Mouse (Mus musculus) gastrocnemius, postnatal 14 days (tissue): ENCODE data around the gene Marveld1. TPM values are rescaled to one million over a fixed set of nuclear protein-coding genes. Genes with fewer than 3 reads are reported as not detected.

Experiments used
- DNase-seq: peaks from one replicate; pipeline ENCODE4 v3.0.0; 2021; ENCODE audit warnings: mixed read lengths
- intact Hi-C: fragments of 180-260 bp; cut with DNase I; formaldehyde crosslinking; loops from one replicate; pipeline ENCODE4 v1.15.1; 2025; ENCODE audit warnings: low total_unique reads
- total RNA-seq, 2 experiments: library from RNA; stranded (reverse); gene quantifications; 2 replicates each; pipeline ENCODE4 v1.2.3; 2021

Gene Marveld1
- total RNA-seq, 2 experiments from 2014 or later, result 11.4 to 13.9 TPM

DNA sequence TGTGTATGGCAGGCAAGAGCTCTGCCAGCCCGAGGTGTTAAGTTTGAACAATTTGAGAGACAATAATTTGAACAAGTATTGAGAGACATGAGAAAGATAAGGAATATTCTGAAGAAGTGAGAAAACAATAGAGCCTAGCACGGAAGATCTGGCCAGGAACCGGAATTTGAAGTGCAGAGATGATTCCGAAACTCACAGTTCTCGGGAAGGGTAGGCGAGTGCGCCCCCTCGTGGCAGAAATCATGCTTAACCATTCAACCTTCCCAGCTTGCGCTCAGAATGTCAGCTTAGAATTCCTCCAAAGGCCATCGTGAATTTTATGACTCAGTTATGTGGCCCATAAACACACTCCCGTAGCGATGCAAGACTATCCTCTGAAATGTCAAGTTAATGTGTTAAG lies 18.9 kb downstream of the Marveld1 start:
- peak; percentile 86 for DNase-seq
- intact Hi-C loops, result loop anchor here (10.0 kb wide), 1 partner anchor 131 kb away; the partner anchor contains the start of gene Ankrd2

- no peak for DNase-seq
- intact Hi-C loops, result loop anchor here (10.0 kb wide), 1 partner anchor 132 kb away; the partner anchor contains the start of gene Ankrd2
Observed at GRCm38 (mm10) chr19:42166766-42167165, 19.6 kb downstream of the Marveld1 start.

- intact Hi-C loops, result loop anchor here (10.0 kb wide), 1 partner anchor 133 kb away; the partner anchor contains the start of gene Ankrd2
- no peak for DNase-seq
Observed at GRCm38 (mm10) chr19:42167489-42167888, 20.3 kb downstream of the Marveld1 start.

DNA sequence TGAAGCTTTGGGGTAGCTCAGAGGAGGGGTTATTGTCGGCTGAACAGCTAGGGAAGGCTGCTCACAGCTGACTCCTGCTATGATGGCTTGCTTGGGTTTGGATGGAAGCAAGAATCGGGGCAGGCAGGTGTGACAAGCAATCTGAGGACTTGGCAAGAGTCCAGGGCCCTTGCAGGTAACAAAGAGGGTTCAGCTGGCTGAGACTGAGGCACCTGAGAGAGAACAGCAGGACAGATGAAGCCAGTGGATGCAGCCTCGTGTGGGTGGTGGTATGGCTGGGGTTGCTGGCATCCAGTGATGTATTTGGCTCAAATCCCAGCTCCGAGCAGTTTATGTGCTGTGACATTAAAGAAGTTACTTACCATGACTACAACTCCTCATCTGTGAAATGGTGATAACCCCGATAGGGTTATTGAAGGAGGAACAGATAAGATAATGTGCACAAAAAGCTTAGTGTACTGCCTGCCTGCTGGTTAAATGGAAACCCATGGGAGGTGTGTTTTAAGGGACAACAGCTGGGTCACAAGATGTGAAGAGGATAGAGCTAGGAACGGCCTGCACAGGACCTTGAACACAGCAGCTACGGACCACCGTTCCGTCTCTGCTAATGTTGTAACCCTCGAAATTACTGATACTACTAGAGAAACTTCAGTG lies 22.2 kb downstream of the Marveld1 start:
- intact Hi-C loops, result loop anchor here (10.0 kb wide), 1 partner anchor 135 kb away; the partner anchor contains the start of gene Ankrd2
- DNase-seq, result no peak

GRCm38 (mm10) chr19:42170025-42170969 lies 23.1 kb downstream of the Marveld1 start:
- peak; percentile 89 for DNase-seq
- intact Hi-C loops, result no loop called here

DNA sequence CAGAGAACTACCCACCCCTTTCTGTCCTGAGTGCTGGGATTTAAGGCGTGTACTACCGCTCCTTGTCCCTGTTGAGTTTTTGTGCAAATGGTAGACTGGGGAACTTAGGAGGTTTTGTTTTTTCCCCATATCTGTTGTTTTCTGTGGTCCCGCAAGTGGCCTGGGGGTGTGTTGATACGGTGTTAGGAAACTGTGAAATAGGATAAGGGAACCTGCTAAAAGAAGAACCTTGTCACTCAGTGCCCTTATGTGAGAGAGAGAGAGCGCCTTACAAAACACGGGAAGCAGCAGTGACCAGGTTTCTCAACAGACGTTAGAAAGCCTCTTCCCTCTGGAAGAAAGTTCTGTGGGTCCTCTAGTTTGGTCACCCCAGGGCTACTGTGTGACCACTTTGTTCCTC lies 29.6 kb downstream of the Marveld1 start:
- DNase-seq, result no peak
- intact Hi-C loops, result no loop called here

GRCm38 (mm10) chr19:42177461-42177860 lies 30.3 kb downstream of the Marveld1 start:
- DNase-seq, result no peak
- intact Hi-C loops, result no loop called here

DNA sequence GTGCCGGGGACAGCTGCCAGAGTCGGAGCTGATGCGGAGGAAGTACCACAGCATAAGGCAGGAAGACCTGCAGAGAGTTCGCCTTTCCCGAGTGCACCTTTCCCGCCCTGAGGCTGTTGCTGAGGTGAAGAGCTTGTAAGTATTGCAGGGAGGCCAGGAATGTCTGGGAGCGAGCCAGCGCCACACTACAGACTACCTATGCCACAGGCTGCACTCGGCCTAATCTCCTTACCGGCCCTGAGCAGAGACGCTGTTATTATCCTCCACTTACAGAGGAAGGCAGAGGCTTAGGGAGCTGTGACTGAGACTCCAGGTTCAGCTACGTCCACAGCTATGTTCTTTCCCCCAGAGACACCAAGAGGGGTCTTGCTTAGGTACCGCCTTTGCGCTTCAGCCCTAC lies 32.2 kb downstream of the Marveld1 start:
- intact Hi-C loops, result no loop called here
- DNase-seq, result no peak

- no peak for DNase-seq
- intact Hi-C loops, result loop anchor here (5.0 kb wide), 1 partner anchor 690 kb away; no protein-coding TSS in a partner anchor
Observed at GRCm38 (mm10) chr19:42182673-42183072, 35.5 kb downstream of the Marveld1 start.

DNA sequence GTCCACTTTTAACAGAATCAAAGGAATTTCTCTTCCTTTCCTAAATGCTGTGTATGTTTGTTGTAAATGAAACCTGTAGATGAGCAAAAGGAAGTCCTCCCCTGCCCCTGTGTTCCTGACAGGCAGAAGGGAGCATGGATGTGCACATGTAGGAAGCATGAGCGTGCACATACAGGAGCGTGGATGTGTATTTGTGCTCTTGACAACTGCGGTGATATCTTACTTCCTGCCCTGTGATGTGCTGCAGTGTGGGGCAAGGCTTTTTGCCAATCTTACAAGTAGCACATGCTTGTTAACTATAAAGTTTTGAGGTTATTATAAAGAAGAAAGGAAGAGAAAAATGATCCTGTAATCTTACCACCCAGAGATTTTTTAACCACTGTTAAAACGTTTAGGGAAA lies 42.5 kb downstream of the Marveld1 start:
- no peak for DNase-seq
- intact Hi-C loops, result no loop called here

DNA sequence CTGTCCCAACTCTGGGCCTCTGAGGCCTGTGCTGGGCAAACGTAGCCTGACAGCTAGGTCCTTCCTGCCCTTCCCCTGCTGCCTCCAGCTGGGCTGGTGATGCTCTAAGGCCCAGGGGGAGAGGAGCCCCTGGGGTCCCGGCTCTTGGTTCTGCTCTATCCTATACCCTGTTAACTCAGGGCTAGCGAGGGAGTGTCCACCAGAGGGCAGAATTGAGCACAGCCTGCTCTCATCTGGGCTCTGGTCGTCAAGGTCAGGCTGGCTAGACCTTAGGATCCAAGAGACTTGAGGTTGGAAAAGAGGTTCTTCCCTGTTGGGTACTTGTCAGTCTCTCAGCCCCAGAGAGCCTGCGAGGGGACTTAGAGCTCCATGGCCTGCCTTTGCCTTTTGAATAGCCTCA lies 43.3 kb downstream of the Marveld1 start:
- peak; percentile 41 for DNase-seq
- intact Hi-C loops, result no loop called here

DNA sequence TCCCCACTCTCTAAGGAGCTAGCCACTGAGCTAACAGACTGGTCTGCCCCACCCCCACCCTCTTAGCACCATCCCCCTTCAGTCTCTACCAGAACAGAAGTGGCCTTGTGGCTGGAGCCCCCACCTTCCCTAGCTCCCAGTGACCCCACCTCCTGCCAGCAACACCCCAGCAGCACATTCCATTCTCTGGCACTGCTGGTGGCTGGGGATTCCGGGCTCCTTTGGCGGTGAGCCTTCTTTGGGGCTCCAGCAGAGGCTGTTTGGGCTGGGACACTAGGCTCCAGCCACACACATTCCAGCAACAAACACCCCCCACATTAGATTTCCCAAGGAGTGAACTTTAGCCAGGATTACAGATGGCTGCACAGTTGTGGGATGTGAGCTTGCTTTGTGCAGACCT lies 46.1 kb downstream of the Marveld1 start:
- no peak for DNase-seq
- intact Hi-C loops, result no loop called here

DNA sequence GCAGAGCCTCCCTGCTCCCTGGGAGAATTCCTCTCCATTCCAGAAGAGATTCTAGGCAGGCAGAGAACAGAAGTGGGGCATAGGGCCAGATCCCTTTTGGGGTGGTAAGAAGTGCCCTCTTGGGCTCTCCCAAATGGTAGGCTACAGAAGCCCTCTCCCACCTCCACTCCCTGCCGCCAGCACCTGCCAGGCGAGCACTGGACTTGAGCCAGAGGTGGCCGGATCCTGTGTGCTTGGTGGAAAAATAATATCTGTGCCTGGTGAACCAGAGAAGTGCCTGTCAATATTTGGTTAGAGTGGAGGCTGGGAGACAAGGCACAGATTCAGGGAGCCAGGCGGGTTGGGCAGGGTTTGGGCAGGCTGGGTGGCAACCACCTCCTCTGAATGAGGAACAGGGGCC lies 49.2 kb downstream of the Marveld1 start:
- intact Hi-C loops, result no loop called here
- DNase-seq, result no peak

GRCm38 (mm10) chr19:42197066-42197465 lies 49.9 kb downstream of the Marveld1 start:
- intact Hi-C loops, result no loop called here
- no peak for DNase-seq

DNA sequence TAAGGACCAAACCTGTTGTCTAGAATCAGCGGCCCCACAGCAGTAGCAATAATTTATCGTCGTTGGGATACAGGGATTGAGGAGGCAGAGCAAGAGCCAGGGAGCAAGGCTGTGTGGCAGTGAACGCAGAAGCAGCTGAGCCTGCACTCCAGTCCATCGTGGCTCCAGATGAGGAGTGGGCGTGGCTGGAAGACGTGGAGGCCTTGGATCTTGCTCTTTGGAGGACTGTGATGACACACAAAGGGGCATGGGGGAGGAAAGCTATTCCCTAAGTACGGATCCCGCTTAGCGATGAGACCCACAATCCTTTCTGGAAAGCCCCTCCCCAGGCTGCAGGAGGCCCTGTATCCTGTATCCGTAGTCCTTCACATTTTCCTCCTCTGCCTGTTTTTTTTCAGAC lies 50.8 kb downstream of the Marveld1 start:
- DNase-seq, result no peak
- intact Hi-C loops, result no loop called here

Other genes with a start within 250 kb of the Marveld1 start
- gene Pgam1, start 235.5 kb upstream of the Marveld1 start, total RNA-seq, result 10 to 100 TPM; 22.5 to 26.7 TPM
- 10 to 100 TPM; 12.0 to 16.8 TPM for gene Exosc1, start 214.0 kb upstream of the Marveld1 start, total RNA-seq
- 10 to 100 TPM; 18.0 to 21.3 TPM for gene Zdhhc16, start 213.9 kb upstream of the Marveld1 start, total RNA-seq
- 1 to 10 TPM; 8.0 to 9.1 TPM for gene Mms19, start 166.2 kb upstream of the Marveld1 start, total RNA-seq
- gene Ubtd1, start 165.6 kb upstream of the Marveld1 start, total RNA-seq, result 10 to 100 TPM; 14.8 to 17.4 TPM
- 100 to 1,000 TPM; 113 to 188 TPM for gene Ankrd2, start 111.4 kb upstream of the Marveld1 start, total RNA-seq
- gene Hoga1, start 101.8 kb upstream of the Marveld1 start, total RNA-seq, result 1 to 10 TPM; 3.3 to 4.3 TPM
- gene 4933411K16Rik, start 95.2 kb upstream of the Marveld1 start, total RNA-seq, result under 1 TPM; 0.25 to 0.42 TPM
- 1 to 10 TPM; 1.7 to 1.9 TPM for gene Morn4, start 61.0 kb upstream of the Marveld1 start, total RNA-seq
- gene Pi4k2a, start 56.9 kb upstream of the Marveld1 start, total RNA-seq, result 10 to 100 TPM; 14.0 to 14.7 TPM
- 10 to 100 TPM; 10.5 to 11.0 TPM for gene Avpi1, start 18.3 kb upstream of the Marveld1 start, total RNA-seq
- gene Zfyve27, start 16.6 kb downstream of the Marveld1 start, total RNA-seq, result 10 to 100 TPM; 11.9 to 14.4 TPM
- gene Sfrp5, start 54.9 kb downstream of the Marveld1 start, total RNA-seq, result 1 to 10 TPM; 4.2 to 8.9 TPM
- gene Golga7b, start 100.2 kb downstream of the Marveld1 start, total RNA-seq, result 1 to 10 TPM; 3.1 to 4.8 TPM